Mouse (Mus musculus) gastrocnemius, postnatal 4 days (tissue): Measurements from ENCODE around the gene Nptxr. TPM values are rescaled to one million over a fixed set of nuclear protein-coding genes. Genes with fewer than 3 reads are reported as not detected.

Source experiments
- DNase-seq, 2 experiments: peaks; one replicate each; pipeline ENCODE4 v3.0.0; 2021 to 2022; ENCODE audit warnings: low spot score in 2 of 2, mixed read lengths in 2 of 2
- total RNA-seq, 2 experiments: library from RNA; stranded (reverse); gene quantifications; 2 replicates each; pipeline ENCODE4 v1.2.3; 2021

The Nptxr gene
- total RNA-seq, 2 experiments from 2014 or later: 7.7 to 8.2 TPM

DNA sequence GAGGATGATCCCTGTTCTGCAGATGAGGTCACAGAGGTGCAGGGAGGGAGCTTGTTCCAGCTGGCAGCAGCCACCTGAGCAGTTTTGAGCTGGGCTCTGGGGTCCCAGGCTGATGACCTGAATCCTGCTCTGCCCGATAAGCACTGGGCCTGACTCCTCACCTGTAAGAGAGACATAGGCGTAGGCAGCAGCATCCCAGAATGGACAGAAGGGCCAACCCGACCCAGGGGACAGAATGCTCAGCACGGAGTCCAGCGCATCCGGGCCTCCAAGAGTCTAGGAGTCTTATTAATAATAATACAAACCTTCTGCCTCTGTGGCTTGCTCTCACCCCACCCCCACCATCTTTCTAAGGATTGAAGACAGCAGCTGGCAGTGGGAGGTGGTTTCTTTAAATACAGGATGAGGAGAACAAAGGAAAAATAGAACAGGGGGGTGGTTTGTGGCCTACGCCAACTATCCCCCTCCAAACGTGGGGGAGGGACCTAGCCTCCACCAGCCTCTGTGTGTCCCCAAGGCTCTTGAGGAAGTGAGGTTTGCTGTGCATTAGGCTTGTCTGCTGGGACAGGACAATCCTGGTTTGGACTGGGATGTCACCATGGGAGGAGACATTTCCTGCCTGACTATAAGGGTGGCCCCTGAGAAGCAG, 48.5 kb downstream of the Nptxr start:
- DNase-seq: no peak

- no peak for DNase-seq
Measured at GRCm38 (mm10) chr15:79755176-79755575, 49.4 kb downstream of the Nptxr start.

DNA sequence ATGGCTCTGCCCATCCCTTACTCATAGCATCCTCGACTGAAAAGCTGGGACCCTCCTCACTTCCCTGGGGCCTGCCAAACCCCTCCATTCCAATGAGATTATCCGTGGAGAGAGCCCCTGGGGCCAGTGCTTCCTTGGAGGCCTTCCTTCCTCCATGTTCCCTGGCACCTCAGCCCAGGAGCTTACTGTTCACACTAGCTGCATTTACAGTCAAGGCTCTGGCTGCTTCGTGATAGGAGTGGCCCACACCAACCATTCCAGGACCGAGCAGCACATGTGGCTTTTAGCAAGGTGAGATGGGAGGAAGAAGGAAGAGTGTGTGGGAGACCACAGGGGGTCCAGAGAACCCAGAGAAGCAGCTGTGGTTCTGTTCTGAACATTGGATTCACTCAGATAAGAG, 50.7 kb downstream of the Nptxr start:
- DNase-seq: no peak

GRCm38 (mm10) chr15:79753420-79753752, 51.2 kb downstream of the Nptxr start:
- no peak for DNase-seq

DNA sequence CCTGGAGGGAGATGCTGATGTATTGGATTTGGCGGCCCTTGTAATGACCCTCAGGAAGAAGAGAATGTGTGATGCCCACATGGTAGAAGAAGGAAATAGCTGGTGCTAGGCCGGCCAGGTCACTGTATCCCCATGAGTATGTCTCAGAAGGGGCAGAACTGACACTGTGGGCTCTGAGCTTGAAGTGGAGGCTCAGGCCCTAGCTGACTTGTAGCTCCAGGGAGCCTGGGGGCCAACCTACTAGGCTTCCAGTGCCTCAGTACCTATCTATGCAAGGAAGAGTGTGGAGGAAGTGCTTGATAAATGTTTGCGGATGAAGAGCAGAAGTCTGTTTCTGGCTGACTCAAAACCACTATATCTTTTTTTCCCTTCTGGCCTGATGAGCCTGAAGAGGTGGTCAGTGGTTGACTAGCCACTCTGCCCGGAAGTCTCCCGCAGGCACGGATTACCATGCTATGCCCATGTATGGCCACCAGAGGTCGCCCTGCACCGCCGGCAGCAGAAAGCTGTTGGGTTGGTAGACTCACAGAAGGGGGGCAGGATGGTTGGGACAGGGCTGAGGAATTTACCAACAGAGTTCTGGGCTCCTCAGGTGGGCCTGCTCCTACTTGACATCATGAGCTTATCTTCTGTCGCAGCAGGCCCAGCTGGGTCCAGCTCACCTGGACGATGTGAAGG, 51.7 kb downstream of the Nptxr start:
- peak; percentile 72 to 75 for DNase-seq

DNA sequence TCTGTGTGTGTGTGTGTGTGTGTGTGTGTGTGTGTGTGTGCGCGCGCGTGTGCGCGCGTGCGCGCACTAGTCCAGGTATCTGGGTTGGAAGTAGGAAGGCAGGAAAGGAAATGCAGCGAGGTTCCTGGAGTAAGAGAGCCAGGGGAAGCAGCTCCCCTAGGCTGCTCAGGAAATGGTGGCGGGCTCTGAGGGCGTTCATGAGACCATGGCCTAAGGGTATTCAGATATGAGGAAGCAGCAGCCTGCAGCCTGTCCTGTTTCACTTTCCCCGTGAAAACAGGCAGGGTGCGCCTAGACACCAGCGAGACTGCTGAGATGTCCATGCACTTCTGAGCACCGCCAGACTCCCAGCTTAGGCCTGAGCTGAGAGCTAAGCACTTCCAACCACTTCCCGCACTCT, 52.8 kb downstream of the Nptxr start:
- DNase-seq: no peak

GRCm38 (mm10) chr15:79750266-79750665, 54.3 kb downstream of the Nptxr start:
- no peak for DNase-seq

DNA sequence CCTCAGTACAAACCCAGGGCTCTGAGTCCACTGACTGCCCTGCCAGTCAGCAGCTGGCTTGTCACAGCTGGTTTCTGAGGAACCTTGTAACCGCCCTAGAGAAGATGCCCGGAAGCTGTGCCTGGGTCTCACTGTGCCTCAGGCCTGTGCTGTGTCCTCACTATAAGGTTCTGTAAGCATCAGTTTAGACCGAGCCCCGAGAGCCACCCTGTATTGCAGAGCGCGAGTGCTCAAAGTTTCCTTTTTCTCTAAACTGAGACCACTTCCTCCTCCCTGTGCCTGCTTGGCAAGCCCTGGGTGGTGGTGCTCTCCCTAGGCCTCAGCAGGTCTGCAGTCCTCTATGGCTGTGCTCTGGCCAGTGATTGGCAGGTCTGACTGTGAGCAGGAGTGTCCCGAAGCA, 55.4 kb downstream of the Nptxr start:
- DNase-seq: no peak

DNA sequence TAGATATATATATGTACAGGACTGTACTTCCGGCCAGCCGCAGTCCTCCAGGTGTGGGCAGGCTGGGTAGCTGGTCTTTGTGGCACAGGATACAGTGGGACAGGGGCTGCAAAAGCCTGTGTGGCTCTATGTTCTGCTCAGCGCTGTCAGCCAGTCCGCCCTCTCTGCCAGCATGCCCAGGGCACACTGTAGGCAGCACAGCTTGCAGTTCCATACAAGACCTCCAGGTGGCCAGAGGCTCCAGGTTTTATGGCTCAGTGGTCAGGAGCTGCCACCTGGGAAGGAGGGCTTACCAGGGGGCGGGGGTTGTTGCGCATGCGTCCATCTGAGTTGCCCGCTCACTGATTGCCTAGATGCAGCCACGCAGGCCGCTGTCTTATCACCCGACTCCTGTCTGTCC, 56.6 kb downstream of the Nptxr start:
- no peak for DNase-seq

DNA sequence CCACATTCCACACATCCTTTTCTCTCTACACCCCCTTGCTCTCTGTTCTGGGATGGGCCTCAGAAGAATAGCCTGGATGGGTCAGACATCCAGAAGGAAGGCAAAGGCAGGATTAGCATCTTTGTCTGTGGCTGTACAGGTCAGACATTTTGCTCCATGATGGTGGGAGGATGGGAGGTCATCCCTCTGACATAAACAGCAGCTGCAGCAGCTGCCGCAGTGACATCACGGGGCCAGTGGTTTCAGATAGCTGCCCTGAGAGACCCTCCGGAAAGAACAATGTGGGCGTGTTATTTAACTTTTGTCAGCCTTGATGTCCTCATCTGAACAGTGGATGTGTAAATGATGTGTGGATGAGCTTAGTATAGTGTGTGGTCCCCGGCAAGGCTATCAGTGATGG, 58.7 kb downstream of the Nptxr start:
- no peak for DNase-seq

GRCm38 (mm10) chr15:79745312-79745711, 59.3 kb downstream of the Nptxr start:
- DNase-seq: no peak

DNA sequence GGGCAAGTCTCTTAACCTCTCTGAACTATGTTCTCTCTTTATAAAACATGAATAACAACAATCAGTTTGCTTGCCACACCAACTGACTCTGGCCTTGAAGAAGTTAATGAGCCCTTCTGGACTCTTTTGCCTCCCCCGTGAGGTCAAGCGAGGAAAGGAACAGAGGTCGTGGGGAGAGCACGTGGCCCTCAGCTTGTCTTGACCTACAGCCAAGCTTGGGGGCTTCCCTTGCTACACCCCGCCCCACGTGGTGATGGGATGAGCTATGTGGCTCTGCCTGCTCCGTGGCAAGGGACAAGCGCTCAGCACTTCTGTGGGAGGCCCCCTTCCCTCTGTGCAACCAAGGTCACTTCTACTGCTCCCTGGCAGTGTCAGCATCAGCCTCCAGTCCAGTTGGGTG, 59.8 kb downstream of the Nptxr start:
- no peak for DNase-seq

DNA sequence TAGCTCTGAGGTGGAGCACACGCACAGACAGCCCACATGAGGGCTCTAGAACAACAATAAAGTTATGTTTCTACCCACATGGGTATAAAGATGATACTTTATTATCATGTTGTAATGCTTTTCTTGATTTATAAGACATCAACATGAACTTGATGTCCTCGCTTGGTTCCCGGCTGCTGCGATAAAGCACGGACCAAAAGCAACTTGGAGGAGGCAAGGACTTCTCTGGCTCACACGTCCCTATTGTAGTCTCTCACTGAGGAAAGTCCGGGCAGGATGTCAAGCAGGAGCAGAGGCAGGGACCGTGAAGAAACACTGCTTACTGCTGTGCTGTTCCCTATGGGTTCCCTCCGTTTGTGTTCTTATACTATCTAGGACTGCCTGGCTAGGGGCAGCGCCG, 60.6 kb downstream of the Nptxr start:
- no peak for DNase-seq

- no peak for DNase-seq
Measured at GRCm38 (mm10) chr15:79742706-79743023, 61.9 kb downstream of the Nptxr start.

DNA sequence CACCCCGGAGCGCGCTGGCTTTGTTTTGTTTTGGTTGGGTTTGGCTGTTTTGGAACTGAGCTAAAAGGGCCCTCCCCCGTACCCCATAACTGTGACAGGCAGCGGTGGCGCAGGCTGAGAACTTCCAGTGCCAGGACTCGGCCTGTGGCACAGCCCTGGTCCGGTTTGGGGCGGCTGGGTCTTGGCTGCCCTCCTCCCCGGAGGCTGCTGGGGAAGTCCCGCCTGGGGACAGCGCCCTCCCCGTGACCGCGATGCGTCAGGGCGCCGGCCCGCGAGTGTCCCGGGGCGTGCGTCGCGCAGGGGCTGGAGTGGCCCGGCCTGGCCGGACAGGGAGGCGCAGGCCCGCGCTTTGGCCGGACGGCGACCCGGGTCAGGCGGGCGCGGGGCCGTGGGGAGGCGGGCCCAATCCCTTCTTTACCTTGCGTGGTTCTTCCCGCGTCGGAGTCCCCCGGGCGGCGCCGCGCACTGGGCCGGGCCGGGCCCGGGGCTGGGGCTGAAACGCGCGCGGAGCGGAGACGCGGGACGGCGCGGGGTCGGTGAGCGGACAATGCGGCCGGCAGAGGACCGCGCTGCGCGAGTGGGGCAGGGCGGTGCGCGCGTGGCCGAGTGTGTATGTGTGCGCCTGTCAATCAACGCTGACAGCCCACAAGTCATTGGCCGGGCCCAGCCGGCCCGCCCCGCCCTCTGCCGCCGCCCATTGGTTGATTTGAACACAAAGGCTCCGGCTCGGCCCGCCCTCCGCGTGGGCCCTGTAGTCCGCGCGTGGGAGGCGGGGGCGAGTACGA, 62.5 kb downstream of the Nptxr start, which contains the start of gene Sun2:
Gene Sun2 (minus strand): TSS at position 616 of the 785 bp plus-strand sequence.
- DNase-seq: peak; percentile 84 to 92

- DNase-seq: no peak
Measured at GRCm38 (mm10) chr15:79741173-79741858, 63.2 kb downstream of the Nptxr start.

GRCm38 (mm10) chr15:79740739-79741138, 63.8 kb downstream of the Nptxr start:
- no peak for DNase-seq

Other genes with a start within 250 kb of the Nptxr start
- gene Dmc1, start 199.7 kb downstream of the Nptxr start, total RNA-seq: 1 to 10 TPM; 1.7 to 3.6 TPM
- gene Fam227a, start 145.8 kb downstream of the Nptxr start, total RNA-seq: 1 to 10 TPM; 1.7 to 2.1 TPM
- gene Cby1, start 145.6 kb downstream of the Nptxr start, total RNA-seq: 10 to 100 TPM; 29.9 to 32.1 TPM
- gene Tomm22, start 133.9 kb downstream of the Nptxr start, total RNA-seq: 100 to 1,000 TPM; 110 to 114 TPM
- gene Josd1, start 116.8 kb downstream of the Nptxr start, total RNA-seq: 10 to 100 TPM; 16.6 to 17.4 TPM
- 10 to 100 TPM; 20.7 to 22.5 TPM for gene Gtpbp1, start 113.9 kb downstream of the Nptxr start, total RNA-seq
- gene Sun2, start 62.2 kb downstream of the Nptxr start, total RNA-seq: 10 to 100 TPM; 60.4 to 61.3 TPM
- gene Dnal4, start 26.9 kb downstream of the Nptxr start, total RNA-seq: 10 to 100 TPM; 19.0 to 19.2 TPM
- gene Npcd, start 29.5 kb upstream of the Nptxr start, total RNA-seq: 1 to 10 TPM; 1.3 to 1.5 TPM
- 10 to 100 TPM; 58.9 to 59.7 TPM for gene Cbx6, start 29.9 kb upstream of the Nptxr start, total RNA-seq
- 10 to 100 TPM; 10.2 to 13.4 TPM for gene Apobec3, start 86.9 kb upstream of the Nptxr start, total RNA-seq
- gene Cbx7, start 166.4 kb upstream of the Nptxr start, total RNA-seq: 1 to 10 TPM; 2.1 TPM
- 10 to 100 TPM; 51.5 to 52.8 TPM for gene Pdgfb, start 210.2 kb upstream of the Nptxr start, total RNA-seq